Mouse (Mus musculus) lung, adult 2 months (tissue): ENCODE measurements at regions not wholly inside any gene's neighbourhood (a gene's known extent, or its start where the extent isn't known, plus 50 kb on each side); places are given as distances from the start of the nearest gene placed in this dataset.

Experiments
- CTCF ChIP-seq: fragments of 200-500 bp; IDR thresholded peaks from 2 replicates; pipeline ENCODE4 v1.5.1; 2011; ENCODE audit warnings: mild to moderate bottlenecking, low read length, control low read depth; ENCODE audit not compliant: insufficient read depth
- POLR2A ChIP-seq: fragments of 200-500 bp; IDR thresholded peaks from 2 replicates; pipeline ENCODE4 v1.6.1; 2011; ENCODE audit warnings: low read depth, mild to moderate bottlenecking, control low read depth, low read length, borderline replicate concordance; ENCODE audit errors: extremely low read depth

DNA sequence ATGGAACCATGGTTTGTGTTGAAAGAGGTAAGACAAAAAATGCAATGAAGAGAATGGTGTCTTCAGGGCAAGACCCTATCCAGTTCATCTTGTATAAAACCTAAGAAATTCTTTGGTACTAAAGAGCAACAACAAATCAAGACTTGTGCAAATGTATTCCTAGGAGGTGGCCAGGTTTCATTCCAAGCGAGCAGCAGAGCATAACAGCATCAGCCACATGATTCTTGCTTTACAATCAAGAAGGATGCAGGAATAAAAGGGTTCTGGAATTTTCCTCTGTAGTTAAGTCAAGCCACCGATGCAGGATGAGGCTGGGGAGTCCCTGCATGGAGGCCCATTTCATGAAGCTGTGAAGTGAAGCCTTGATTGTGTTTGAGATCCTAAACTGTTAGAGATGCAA is 374.1 kb upstream of the Kif2a start:
- TF ChIP-seq CTCF (no peak), POLR2A (no peak)
